8 mouse cellular contexts compared by ENCODE assay signal in the genomic region with DNA sequence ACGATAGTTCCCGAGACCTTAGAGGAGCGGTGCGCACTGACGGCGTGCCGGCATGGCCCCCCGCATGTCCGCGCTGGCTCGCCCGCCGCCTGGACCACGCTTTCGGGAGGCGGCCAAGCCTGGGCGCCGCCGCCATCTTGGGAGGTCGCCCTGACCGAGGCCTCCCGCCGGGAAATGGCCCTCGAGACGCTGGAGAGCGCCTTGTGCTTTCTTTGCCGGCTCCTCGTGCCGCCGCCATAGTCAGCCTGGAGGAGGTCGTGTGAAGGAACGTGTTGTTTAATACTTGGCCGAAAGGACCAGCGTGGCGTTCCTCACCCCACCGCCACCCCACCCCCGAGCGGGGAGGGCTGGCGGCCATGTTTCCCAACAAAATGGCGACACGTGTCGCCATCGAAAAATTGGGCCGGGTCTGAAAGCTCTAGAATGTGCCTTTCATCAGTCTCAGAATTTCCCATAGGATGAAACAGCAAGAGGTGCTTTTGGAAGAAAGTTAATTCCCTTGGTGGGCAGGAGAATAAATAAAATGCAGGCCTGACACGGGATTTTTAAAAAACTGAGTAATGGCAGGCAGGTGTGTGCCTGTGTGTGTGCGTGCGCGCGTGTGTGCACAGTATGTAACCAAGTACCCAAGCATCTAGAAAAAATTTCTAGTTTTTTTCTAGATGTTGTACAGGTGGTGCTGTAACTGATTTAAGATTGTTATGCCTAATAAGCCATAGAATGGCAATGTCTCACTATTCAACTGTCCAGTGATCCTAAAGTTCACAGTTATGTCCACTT. TPM values are rescaled to one million over a fixed set of nuclear protein-coding genes. Genes with fewer than 3 reads are reported as not detected.
DNase-seq lines count a peak whose midpoint lies in the region; TF ChIP-seq lines count a peak whose summit lies in the region.

No protein-coding gene starts in this region.

- H3K36me3 ChIP-seq in ES-Bruce4 (ENCODE audit: control insufficient read depth, insufficient read depth, low read length, poor library complexity, severe bottlenecking), result peaks cover 27% of the 10 kb centered on the region

- H3K4me1 ChIP-seq in ES-Bruce4 (ENCODE audit: control insufficient read depth, insufficient read depth, low read length), result no peaks in the 10 kb centered on the region

- peak overlapping the region; percentile 83 for H3K9ac ChIP-seq in ES-Bruce4 (ENCODE audit: low read depth, poor library complexity, severe bottlenecking)

- no peaks in the 10 kb centered on the region for H3K9me3 ChIP-seq in ES-Bruce4 (replicated peaks; ENCODE audit: control insufficient read depth, insufficient read depth, low read length, poor library complexity, severe bottlenecking)

- no peak for TF ChIP-seq POLR2A in ES-Bruce4 (IDR thresholded peaks at IDR 0.05; ENCODE audit: insufficient read depth, low read length)

- DNase-seq in 3T3-L1 (ENCODE audit: low read depth, low spot score), result peak; percentile 72
- peak; percentile 83 for DNase-seq in embryo, embryonic 10 days (ENCODE audit: low spot score)
- peak; percentile 88 to 89 for DNase-seq in heart, adult 9 months (ENCODE audit: low spot score in 2 of 2)
- peak; percentile 87 for DNase-seq in kidney, postnatal 14 days
- DNase-seq in lung, postnatal 14 days, result peak; percentile 75
- peak; percentile 86 for DNase-seq in ovary, postnatal 36 days (ENCODE audit: low spot score)
- DNase-seq in urinary bladder, postnatal 14 days (ENCODE audit: low spot score), result peak; percentile 72

- H3K4me3 ChIP-seq in ES-Bruce4 (ENCODE audit: low read depth, low read length), result peak overlapping the region; percentile 70

- peak overlapping the region; percentile 91 for H3K27ac ChIP-seq in ES-Bruce4 (ENCODE audit: insufficient read depth, low read length)

- TF ChIP-seq CTCF in ES-Bruce4 (IDR thresholded peaks at IDR 0.05; ENCODE audit: low read depth, low read length), result no peak

- no peaks in the 10 kb centered on the region for H3K27me3 ChIP-seq in ES-Bruce4 (ENCODE audit: control insufficient read depth, insufficient read depth, low read length, poor library complexity, severe bottlenecking)

- no peak for TF ChIP-seq EP300 in ES-Bruce4 (IDR thresholded peaks at IDR 0.05; ENCODE audit: insufficient read depth, low read depth, low read length)

RNA-seq across cellular contexts. Expression of gene Pcbp1, which starts 1.0 kb away (rescaled TPM):
- polyA plus RNA-seq in ES-Bruce4 (2011; ENCODE audit: insufficient read depth, insufficient read length, low read depth, missing spikeins), result 328 and 331 TPM in 2 replicates

Comparison
In these comparisons a context has a peak if more than half of its experiments do, and no peak if none do; other contexts are left out.
1. Peak in every context shown above with its lines: DNase-seq, H3K4me3 ChIP-seq and H3K27ac ChIP-seq.